Mouse (Mus musculus): ENCODE data around the gene Ghrhr. TPM values are rescaled to one million over a fixed set of nuclear protein-coding genes. Genes with fewer than 3 reads are reported as not detected.

The Ghrhr gene
- polyA plus RNA-seq, 1 experiment from 2014 or later, result 0.12 TPM

- Histone ChIP-seq H3K4me3 (ENCODE audit: low read depth, low read length) (no peak overlapping the region), H3K4me2 (replicated peaks; ENCODE audit: low read depth, low read length) (no peak overlapping the region), H3K9ac (replicated peaks; ENCODE audit: low read depth) (no peak overlapping the region), H3K27me3 (replicated peaks; ENCODE audit: insufficient read depth, low read length) (no peaks in the 10 kb centered on the region), H3K4me1 (ENCODE audit: insufficient read depth, low read depth, low read length) (no peaks in the 10 kb centered on the region), H3K9me3 (ENCODE audit: low read length) (no peaks in the 10 kb centered on the region), H3K27ac (ENCODE audit: low read length) (no peak overlapping the region), H3K36me3 (ENCODE audit: insufficient read depth, low read length) (no peaks in the 10 kb centered on the region)
- ATAC-seq (no peak), DNase-seq (ENCODE audit: low spot score) (no peak)
- TF ChIP-seq EP300 (IDR thresholded peaks at IDR 0.05), result no peak
- TF ChIP-seq CTCF (IDR thresholded peaks at IDR 0.05), result no peak
- WGBS, result 81% methylated on average over 6 of the region's 6 CpGs
Measured at GRCm38 (mm10) chr6:55370831-55371230, 5.3 kb upstream of the Ghrhr start.

GRCm38 (mm10) chr6:55376511-55376910 is 416 bp downstream of the Ghrhr start:
- Histone ChIP-seq H3K27me3 (replicated peaks; ENCODE audit: insufficient read depth, low read length) (no peaks in the 10 kb centered on the region), H3K9me3 (ENCODE audit: low read length) (no peaks in the 10 kb centered on the region), H3K36me3 (ENCODE audit: insufficient read depth, low read length) (no peaks in the 10 kb centered on the region), H3K4me1 (ENCODE audit: insufficient read depth, low read depth, low read length) (no peaks in the 10 kb centered on the region), H3K4me3 (ENCODE audit: low read depth, low read length) (no peak overlapping the region), H3K27ac (ENCODE audit: low read length) (no peak overlapping the region), H3K4me2 (replicated peaks; ENCODE audit: low read depth, low read length) (no peak overlapping the region), H3K9ac (replicated peaks; ENCODE audit: low read depth) (no peak overlapping the region)
- peak; percentile 22 for DNase-seq (ENCODE audit: low spot score)
- 55% methylated on average over 5 of the region's 5 CpGs for WGBS
- ATAC-seq, result no peak
- TF ChIP-seq EP300 (IDR thresholded peaks at IDR 0.05) (no peak), CTCF (IDR thresholded peaks at IDR 0.05) (no peak)

- Histone ChIP-seq H3K9me3 (ENCODE audit: low read length) (no peaks in the 10 kb centered on the region), H3K9ac (replicated peaks; ENCODE audit: low read depth) (no peak overlapping the region), H3K4me3 (ENCODE audit: low read depth, low read length) (no peak overlapping the region), H3K36me3 (ENCODE audit: insufficient read depth, low read length) (no peaks in the 10 kb centered on the region), H3K4me2 (replicated peaks; ENCODE audit: low read depth, low read length) (no peak overlapping the region), H3K27ac (ENCODE audit: low read length) (no peak overlapping the region), H3K4me1 (ENCODE audit: insufficient read depth, low read depth, low read length) (no peaks in the 10 kb centered on the region), H3K27me3 (replicated peaks; ENCODE audit: insufficient read depth, low read length) (no peaks in the 10 kb centered on the region)
- 61% methylated on average over 4 of the region's 4 CpGs for WGBS
- ATAC-seq, result no peak
- TF ChIP-seq CTCF (IDR thresholded peaks at IDR 0.05), result no peak
- TF ChIP-seq EP300 (IDR thresholded peaks at IDR 0.05), result no peak
- no peak for DNase-seq (ENCODE audit: low spot score)
Measured at GRCm38 (mm10) chr6:55377461-55377860, 1.4 kb downstream of the Ghrhr start.

GRCm38 (mm10) chr6:55379641-55380335 is 3.7 kb downstream of the Ghrhr start:
- TF ChIP-seq EP300 (IDR thresholded peaks at IDR 0.05), result no peak
- TF ChIP-seq CTCF (IDR thresholded peaks at IDR 0.05), result peak; percentile 82
- Histone ChIP-seq H3K4me2 (replicated peaks; ENCODE audit: low read depth, low read length) (no peak overlapping the region), H3K9ac (replicated peaks; ENCODE audit: low read depth) (no peak overlapping the region), H3K36me3 (ENCODE audit: insufficient read depth, low read length) (no peaks in the 10 kb centered on the region), H3K4me1 (ENCODE audit: insufficient read depth, low read depth, low read length) (no peaks in the 10 kb centered on the region), H3K9me3 (ENCODE audit: low read length) (no peaks in the 10 kb centered on the region), H3K4me3 (ENCODE audit: low read depth, low read length) (no peak overlapping the region), H3K27ac (ENCODE audit: low read length) (no peak overlapping the region), H3K27me3 (replicated peaks; ENCODE audit: insufficient read depth, low read length) (no peaks in the 10 kb centered on the region)
- DNase-seq (ENCODE audit: low spot score) (peak; percentile 57), ATAC-seq (peak; percentile 44)
- 42% methylated on average over 3 of the region's 3 CpGs for WGBS

- Histone ChIP-seq H3K27me3 (replicated peaks; ENCODE audit: insufficient read depth, low read length) (no peaks in the 10 kb centered on the region), H3K4me1 (ENCODE audit: insufficient read depth, low read depth, low read length) (no peaks in the 10 kb centered on the region), H3K4me2 (replicated peaks; ENCODE audit: low read depth, low read length) (no peak overlapping the region), H3K9ac (replicated peaks; ENCODE audit: low read depth) (no peak overlapping the region), H3K27ac (ENCODE audit: low read length) (no peak overlapping the region), H3K9me3 (ENCODE audit: low read length) (no peaks in the 10 kb centered on the region), H3K4me3 (ENCODE audit: low read depth, low read length) (no peak overlapping the region), H3K36me3 (ENCODE audit: insufficient read depth, low read length) (no peaks in the 10 kb centered on the region)
- TF ChIP-seq CTCF (IDR thresholded peaks at IDR 0.05) (no peak), EP300 (IDR thresholded peaks at IDR 0.05) (no peak)
- peak; percentile 71 for ATAC-seq
- 79% methylated on average over 4 of the region's 4 CpGs for WGBS
- peak; percentile 68 for DNase-seq (ENCODE audit: low spot score)
Measured at GRCm38 (mm10) chr6:55381966-55382365, 5.9 kb downstream of the Ghrhr start.

GRCm38 (mm10) chr6:55383897-55384296 is 7.8 kb downstream of the Ghrhr start:
- DNase-seq (ENCODE audit: low spot score), result peak; percentile 72

More at GRCm38 (mm10) chr6:55383897-55384296, 7.8 kb downstream of the Ghrhr start:
- Histone ChIP-seq H3K36me3 (ENCODE audit: insufficient read depth, low read length) (no peaks in the 10 kb centered on the region), H3K27ac (ENCODE audit: low read length) (no peak overlapping the region), H3K4me1 (ENCODE audit: insufficient read depth, low read depth, low read length) (no peaks in the 10 kb centered on the region), H3K9me3 (ENCODE audit: low read length) (no peaks in the 10 kb centered on the region), H3K9ac (replicated peaks; ENCODE audit: low read depth) (no peak overlapping the region), H3K4me2 (replicated peaks; ENCODE audit: low read depth, low read length) (no peak overlapping the region), H3K27me3 (replicated peaks; ENCODE audit: insufficient read depth, low read length) (no peaks in the 10 kb centered on the region), H3K4me3 (ENCODE audit: low read depth, low read length) (no peak overlapping the region)
- TF ChIP-seq CTCF (IDR thresholded peaks at IDR 0.05) (peak; percentile 90), EP300 (IDR thresholded peaks at IDR 0.05) (no peak)
- ATAC-seq, result peak; percentile 41; the same call in 1 of the 2 replicates
- WGBS, result 0% methylated on average over 1 of the region's 1 CpGs
